Mouse (Mus musculus) G1E (cell line): ENCODE data around the gene Tchp. TPM values are rescaled to one million over a fixed set of nuclear protein-coding genes. Genes with fewer than 3 reads are reported as not detected.
A peak's percentile ranks its signal among the peaks of the same experiment; 100 is the strongest.

Experiments
- ATAC-seq: 2 replicates; pipeline ENCODE4 v1.8.0; 2016; ENCODE audit warnings: mild to moderate bottlenecking; ENCODE audit not compliant: insufficient number of reproducible peaks, poor library complexity, low FRiP score, severe bottlenecking; ENCODE audit errors: extremely low read depth
- DNase-seq: peaks from one replicate; pipeline ENCODE4 v3.0.0; 2012; ENCODE audit warnings: low spot score
- H3K27me3 ChIP-seq: 2 replicates; pipeline ENCODE4 v1.6.1; 2012; ENCODE audit warnings: mild to moderate bottlenecking, low read length, inconsistent platforms; ENCODE audit not compliant: insufficient read depth
- H3K36me3 ChIP-seq: replicated peaks from 2 replicates; pipeline ENCODE3; 2012; ENCODE audit warnings: mild to moderate bottlenecking, inconsistent platforms
- H3K4me1 ChIP-seq: 2 replicates; pipeline ENCODE4 v1.6.1; 2012; ENCODE audit warnings: low read depth, low read length, inconsistent platforms, mixed read lengths; ENCODE audit not compliant: insufficient read depth
- H3K4me3 ChIP-seq: 2 replicates; pipeline ENCODE4 v1.5.1; 2012; ENCODE audit warnings: low read depth, mild to moderate bottlenecking, inconsistent platforms, low read length, moderate library complexity, mixed read lengths
- H3K9me3 ChIP-seq: replicated peaks from 2 replicates; pipeline ENCODE4 v1.6.1; 2012; ENCODE audit warnings: inconsistent platforms
- CTCF ChIP-seq: IDR thresholded peaks from 2 replicates; pipeline ENCODE4 v1.5.1; 2012; ENCODE audit warnings: low read depth, low read length, inconsistent platforms, mixed read lengths
- GATA1 ChIP-seq: IDR thresholded peaks from 2 replicates; pipeline ENCODE4 v1.6.1; 2012; ENCODE audit warnings: borderline replicate concordance, low read length, inconsistent platforms, mixed read lengths
- GATA2 ChIP-seq: IDR thresholded peaks from 2 replicates; pipeline ENCODE4 v1.6.1; 2012; ENCODE audit warnings: low read depth, low read length, inconsistent platforms, borderline replicate concordance
- POLR2AphosphoS5 ChIP-seq: IDR thresholded peaks from 2 replicates; pipeline ENCODE4 v1.6.1; 2012; ENCODE audit warnings: low read depth, low read length, inconsistent platforms; ENCODE audit not compliant: insufficient replicate concordance
- TAL1 ChIP-seq: conservative IDR thresholded peaks from 2 replicates; pipeline ENCODE4 v1.6.1; 2012; ENCODE audit warnings: low read depth, low read length, inconsistent platforms, mixed read lengths
- polyA plus RNA-seq: library from polyadenylated mRNA; stranded (reverse); fragments of >175 nt; gene quantifications from 2 replicates; pipeline ENCODE4 v1.2.3, GENCODE M21; 2012
- total RNA-seq, 2 experiments: library from RNA; stranded (forward) in 1 of 2; stranded (reverse) in 1 of 2; fragments of 200-1000 nt in 1 of 2; fragments of >200 nt in 1 of 2; fragmentation: Nextera tagmentation in 1 of 2; gene quantifications; 2 replicates each; pipeline ENCODE4 v1.2.3; 2014 to 2017

Gene Tchp
- total and polyA plus RNA-seq, 3 experiments: 5.3 to 20.1 (median 11.9) TPM

GRCm38 (mm10) chr5:114667228-114667856 lies 40.2 kb upstream of the Tchp start:
- DNase-seq: peak; percentile 88
- Histone ChIP-seq H3K27me3 (peaks cover 13% of the 10 kb centered on the region), H3K36me3 (peaks cover 18% of the 10 kb centered on the region), H3K9me3 (no peaks in the 10 kb centered on the region), H3K4me1 (peaks cover 22% of the 10 kb centered on the region), H3K4me3 (peak overlapping the region; percentile 59; the same call in 1 of the 2 replicates)
- TF ChIP-seq GATA2: no peak
- no peak for TF ChIP-seq TAL1
- peak; percentile 90 for TF ChIP-seq CTCF
- TF ChIP-seq GATA1: no peak
- TF ChIP-seq POLR2AphosphoS5: no peak
- ATAC-seq: peak; percentile 97

DNA sequence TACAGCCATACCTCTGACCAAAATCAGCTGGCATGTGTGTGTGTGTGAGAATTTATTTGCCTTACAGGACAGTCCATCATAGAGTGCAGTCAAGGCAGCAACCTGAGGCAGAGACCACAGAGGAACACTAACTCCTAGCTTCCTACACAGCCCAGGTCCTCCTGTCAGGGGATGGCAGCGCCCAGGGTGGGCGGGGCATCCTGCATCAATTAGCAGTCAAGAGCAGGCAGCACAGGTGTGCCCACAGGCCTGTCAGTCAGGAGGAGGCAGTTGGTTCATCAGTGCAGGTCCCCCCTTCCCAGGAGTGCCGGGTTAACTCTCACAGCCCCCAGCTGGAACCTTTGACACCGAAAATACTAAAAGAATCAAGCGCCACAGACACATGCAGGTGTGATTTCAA lies 38.5 kb upstream of the Tchp start:
- H3K4me1 ChIP-seq: peaks cover 22% of the 10 kb centered on the region
- DNase-seq (no peak), ATAC-seq (no peak)
- H3K9me3 ChIP-seq: no peaks in the 10 kb centered on the region
- TF ChIP-seq GATA1 (no peak), CTCF (no peak), TAL1 (no peak), GATA2 (no peak), POLR2AphosphoS5 (no peak)
- H3K4me3 ChIP-seq: no peak overlapping the region
- peaks cover 32% of the 10 kb centered on the region for H3K36me3 ChIP-seq
- H3K27me3 ChIP-seq: peaks cover 6% of the 10 kb centered on the region; the same call in 1 of the 2 replicates

- no peaks in the 10 kb centered on the region for H3K27me3 ChIP-seq
- H3K9me3 ChIP-seq: no peaks in the 10 kb centered on the region
- no peak for ATAC-seq
- H3K4me1 ChIP-seq: 0 out of 2 replicates have a peak, but pooled peaks cover 2% of the 10 kb centered on the region
- TF ChIP-seq GATA2 (no peak), CTCF (0 out of 2 replicates have a peak, but pooled peaks have one; percentile 12), POLR2AphosphoS5 (no peak), GATA1 (no peak), TAL1 (no peak)
- H3K4me3 ChIP-seq: no peak overlapping the region
- DNase-seq: no peak
- H3K36me3 ChIP-seq: peaks cover 73% of the 10 kb centered on the region
These were observed 34.4 kb upstream of the Tchp start for GRCm38 (mm10) chr5:114673114-114673513.

DNA sequence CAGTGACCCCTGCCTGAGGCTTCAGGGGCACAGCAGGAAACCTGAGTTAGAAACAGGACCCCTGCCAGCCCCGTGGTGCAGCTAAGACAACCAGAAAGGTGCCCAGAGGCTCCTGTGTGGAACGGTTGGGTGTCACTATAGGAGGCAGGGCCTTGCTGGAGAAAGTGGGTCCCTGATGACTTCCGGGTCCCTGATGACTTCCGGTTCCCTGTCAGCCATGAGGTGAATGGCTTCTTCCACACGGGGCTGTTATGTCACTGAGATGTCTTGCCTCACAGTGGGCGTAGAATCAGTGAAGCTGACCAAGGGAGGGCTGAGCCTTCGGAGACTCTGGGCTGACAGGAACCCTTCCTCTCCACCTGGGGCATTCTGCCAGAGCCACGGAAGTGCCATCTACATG lies 33.0 kb upstream of the Tchp start:
- Histone ChIP-seq H3K9me3 (no peaks in the 10 kb centered on the region), H3K36me3 (peaks cover 81% of the 10 kb centered on the region), H3K27me3 (no peaks in the 10 kb centered on the region), H3K4me1 (0 out of 2 replicates have a peak, but pooled peaks cover 2% of the 10 kb centered on the region), H3K4me3 (no peak overlapping the region)
- TF ChIP-seq GATA1: no peak
- TF ChIP-seq TAL1: no peak
- TF ChIP-seq GATA2: no peak
- no peak for TF ChIP-seq POLR2AphosphoS5
- TF ChIP-seq CTCF: no peak
- no peak for DNase-seq
- no peak for ATAC-seq

DNA sequence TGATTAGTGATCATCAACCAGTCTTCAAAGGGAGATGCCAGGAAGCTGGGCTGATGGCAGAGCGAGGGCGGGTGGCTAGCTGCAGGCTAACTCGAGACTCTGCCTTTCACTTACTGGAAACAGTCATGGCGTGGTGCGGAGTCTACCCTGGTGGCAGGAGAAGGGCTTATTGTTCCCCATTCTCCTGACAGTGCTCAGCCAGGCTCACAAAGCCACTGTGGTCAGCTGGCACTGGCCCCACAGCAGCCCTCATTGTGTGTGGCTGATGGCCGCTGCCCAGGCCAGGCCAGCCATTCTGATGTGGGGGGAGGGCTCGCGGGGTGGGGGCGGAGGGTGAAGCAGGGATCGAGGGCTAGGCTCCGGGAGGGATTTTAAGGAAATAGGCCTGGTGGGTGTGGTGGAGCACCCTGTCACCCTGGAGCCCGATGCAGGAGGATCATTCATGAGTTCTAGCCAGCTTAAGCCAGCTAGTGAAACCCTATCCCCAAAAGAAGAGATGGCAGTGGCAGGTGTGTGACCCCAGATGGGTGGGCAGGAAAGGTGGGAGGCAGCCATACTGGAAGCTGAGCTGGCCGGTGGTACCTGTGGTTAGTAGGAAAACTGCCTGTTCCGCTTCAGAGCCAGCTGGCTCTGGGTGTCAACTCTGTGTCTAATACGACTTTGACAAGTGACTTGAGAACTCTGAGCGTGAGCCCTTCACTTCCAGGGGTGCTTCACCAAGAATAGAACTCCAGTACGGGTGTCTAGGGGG lies 27.5 kb upstream of the Tchp start:
- Histone ChIP-seq H3K4me3 (no peak overlapping the region), H3K27me3 (no peaks in the 10 kb centered on the region; the same call in 1 of the 2 replicates), H3K9me3 (no peaks in the 10 kb centered on the region), H3K36me3 (peaks cover 88% of the 10 kb centered on the region), H3K4me1 (peaks cover 9% of the 10 kb centered on the region; the same call in 1 of the 2 replicates)
- DNase-seq: no peak
- TF ChIP-seq POLR2AphosphoS5: no peak
- no peak for TF ChIP-seq GATA1
- TF ChIP-seq TAL1: no peak
- no peak for TF ChIP-seq GATA2
- TF ChIP-seq CTCF: no peak
- ATAC-seq: no peak
